Mouse (Mus musculus) layer of hippocampus, adult 18-20 months (tissue): ENCODE data around the gene Ces1f. TPM values are rescaled to one million over a fixed set of nuclear protein-coding genes. Genes with fewer than 3 reads are reported as not detected.

Source experiments
- DNase-seq, 2 experiments: peaks; one replicate each; pipeline ENCODE4 v3.0.0; 2022; ENCODE audit warnings: low spot score in 2 of 2
- total RNA-seq, 2 experiments: library from RNA; stranded (reverse); gene quantifications; 2 replicates each; pipeline ENCODE4 v1.2.3; 2021

Gene Ces1f
- total RNA-seq, 2 experiments from 2014 or later: not detected

GRCm38 (mm10) chr8:93211091-93211490, 68.5 kb downstream of the Ces1f start:
- DNase-seq: no peak

Other genes starting within 250 kb of the Ces1f start
- gene Ces1a, start 231.6 kb downstream of the Ces1f start, total RNA-seq: not detected
- gene Ces1b, start 199.7 kb downstream of the Ces1f start, total RNA-seq: not detected
- not detected for gene Ces1c, start 148.5 kb downstream of the Ces1f start, total RNA-seq
- gene Ces1d, start 81.9 kb downstream of the Ces1f start, total RNA-seq: under 1 TPM; 0.20 to 0.47 TPM
- not detected for gene Ces1e, start 50.1 kb downstream of the Ces1f start, total RNA-seq
- not detected for gene Ces1g, start 57.6 kb upstream of the Ces1f start, total RNA-seq
- gene Ces1h, start 100.0 kb upstream of the Ces1f start, total RNA-seq: not detected